Mouse (Mus musculus) layer of hippocampus, adult 11-12 months (tissue): ENCODE data around the gene Timp2.
A peak's percentile ranks its signal among the peaks of the same experiment; 100 is the strongest.
"Not testable (repeated sequence)": the region's sequence is repeated elsewhere in the genome, so short reads cannot be mapped to it uniquely, and the experiment has no call there.

Source experiments
- DNase-seq: peaks from one replicate; pipeline ENCODE4 v3.0.0; 2022; ENCODE audit warnings: low spot score

Timp2 gene

DNA sequence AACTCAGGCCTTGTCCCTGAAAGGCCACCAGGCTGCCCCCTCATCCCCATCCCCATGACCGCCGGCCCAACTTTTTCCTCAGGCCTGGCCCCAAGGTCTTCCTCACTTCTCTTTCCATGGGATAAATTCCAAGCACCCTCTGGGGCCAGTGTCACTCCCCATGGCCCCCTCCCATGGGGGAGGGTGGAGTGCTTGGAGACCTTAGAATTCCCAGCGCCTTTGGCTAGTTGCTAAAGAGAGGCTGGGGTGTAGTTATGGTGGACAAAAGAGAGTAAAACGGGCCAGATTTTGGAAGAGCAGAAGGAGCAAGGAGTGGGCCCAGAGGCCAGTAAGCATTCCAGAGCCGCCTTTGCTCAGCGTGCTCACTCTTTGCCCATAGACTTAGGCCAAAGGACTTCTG, at the start of gene Timp2:
Timp2 (minus strand) TSS at position 101 of the 400 bp plus-strand sequence.
- no peak for DNase-seq

DNA sequence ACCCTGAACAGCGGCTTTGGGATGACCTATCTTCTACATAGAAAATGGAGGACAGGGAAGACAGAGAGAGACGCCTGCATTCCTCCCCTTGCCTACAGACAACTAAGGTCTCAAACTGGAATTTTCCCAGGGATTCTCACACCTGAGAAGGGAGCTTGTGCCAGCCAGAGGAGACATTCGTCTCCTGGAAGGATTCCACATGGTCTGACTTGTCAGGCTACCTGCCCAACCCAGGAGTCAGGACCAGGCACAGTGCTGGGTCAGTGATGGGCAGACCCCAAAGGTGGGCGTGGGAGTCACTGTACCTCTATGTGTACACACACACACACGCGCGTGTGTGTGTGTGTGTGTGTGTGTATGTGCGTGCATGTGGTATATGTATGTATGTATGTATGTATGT, 49.8 kb upstream of the Timp2 start:
- DNase-seq, result no peak

GRCm38 (mm10) chr11:118403951-118404899, 48.7 kb upstream of the Timp2 start:
- no peak for DNase-seq

- DNase-seq, result no peak
These were observed 47.6 kb upstream of the Timp2 start for GRCm38 (mm10) chr11:118403183-118403582.

DNA sequence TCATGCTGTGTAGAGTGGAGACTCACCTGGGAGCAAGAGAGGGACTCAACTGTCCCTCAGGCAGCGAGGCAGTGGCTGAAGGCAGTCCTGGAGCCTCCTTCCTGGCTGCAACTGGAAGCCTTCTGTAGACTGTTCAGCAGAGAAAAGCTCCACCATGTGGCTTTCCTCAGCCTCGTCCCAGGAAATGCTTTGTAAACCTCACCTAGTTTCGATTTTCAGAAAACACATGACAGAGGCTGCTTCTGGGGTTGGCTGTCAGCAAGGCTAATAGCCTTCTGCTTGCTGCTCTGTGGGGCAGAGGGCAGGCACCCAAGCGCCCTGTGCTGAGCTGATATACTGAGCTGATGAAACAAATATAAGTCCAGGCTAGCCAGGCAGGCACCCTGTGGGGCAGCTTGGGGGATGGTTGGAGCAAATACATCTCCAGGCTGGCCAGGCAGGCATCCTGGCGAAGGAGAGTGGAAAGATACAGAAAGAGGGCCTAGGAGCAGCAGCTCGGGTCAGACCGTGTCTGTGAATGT, 46.3 kb upstream of the Timp2 start, which contains the start of gene Lgals3bp:
Lgals3bp (minus strand) TSS at position 333 of the 521 bp plus-strand sequence.
- DNase-seq, result peak; percentile 71

- DNase-seq, result no peak
These were observed 45.7 kb upstream of the Timp2 start for GRCm38 (mm10) chr11:118401195-118401594.

DNA sequence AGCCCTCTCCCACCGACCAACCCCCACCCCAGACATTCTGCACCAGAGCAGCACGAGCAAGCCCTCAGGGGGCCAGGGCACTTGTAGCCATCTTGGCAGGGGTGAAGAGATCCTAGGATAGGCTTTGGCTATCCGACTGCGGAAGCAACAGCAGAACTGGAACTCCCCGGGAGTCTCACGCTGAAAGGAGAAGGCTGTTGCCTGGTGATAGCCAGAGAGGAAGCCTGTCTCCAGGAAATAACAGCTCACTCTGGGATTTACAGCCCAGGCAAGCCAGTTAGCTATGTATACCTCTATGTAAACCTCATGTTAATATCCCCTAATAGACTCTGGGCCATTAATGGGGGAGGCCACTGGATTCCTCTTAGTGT, 45.0 kb upstream of the Timp2 start:
- no peak for DNase-seq

GRCm38 (mm10) chr11:118399891-118400565, 44.5 kb upstream of the Timp2 start:
- no peak for DNase-seq

GRCm38 (mm10) chr11:118397806-118398530, 42.4 kb upstream of the Timp2 start:
- no peak for DNase-seq

- DNase-seq, result no peak
These were observed 39.0 kb upstream of the Timp2 start for GRCm38 (mm10) chr11:118394538-118394937.

GRCm38 (mm10) chr11:118393991-118394390, 38.5 kb upstream of the Timp2 start:
- DNase-seq, result no peak

DNA sequence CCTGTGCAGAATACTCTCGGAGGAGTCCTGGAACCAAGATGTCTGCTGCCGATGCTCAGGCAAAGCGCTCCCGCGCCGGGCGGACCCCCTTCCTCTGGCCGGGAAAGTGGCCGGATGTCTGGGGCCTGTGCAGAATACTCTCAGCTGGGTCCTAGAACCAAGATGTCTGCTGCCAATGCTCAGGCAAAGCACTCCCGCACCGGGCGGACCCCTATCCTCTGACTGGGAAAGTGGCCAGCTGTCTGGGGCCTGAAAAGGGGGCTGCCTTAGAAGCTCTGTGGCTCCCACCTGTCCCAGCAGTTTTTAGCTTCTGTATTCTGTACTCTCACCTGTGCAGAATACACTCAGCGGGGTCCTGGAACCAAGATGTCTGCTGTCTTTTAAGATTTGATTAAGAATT, 32.3 kb upstream of the Timp2 start:
- not testable (repeated sequence) for DNase-seq

DNA sequence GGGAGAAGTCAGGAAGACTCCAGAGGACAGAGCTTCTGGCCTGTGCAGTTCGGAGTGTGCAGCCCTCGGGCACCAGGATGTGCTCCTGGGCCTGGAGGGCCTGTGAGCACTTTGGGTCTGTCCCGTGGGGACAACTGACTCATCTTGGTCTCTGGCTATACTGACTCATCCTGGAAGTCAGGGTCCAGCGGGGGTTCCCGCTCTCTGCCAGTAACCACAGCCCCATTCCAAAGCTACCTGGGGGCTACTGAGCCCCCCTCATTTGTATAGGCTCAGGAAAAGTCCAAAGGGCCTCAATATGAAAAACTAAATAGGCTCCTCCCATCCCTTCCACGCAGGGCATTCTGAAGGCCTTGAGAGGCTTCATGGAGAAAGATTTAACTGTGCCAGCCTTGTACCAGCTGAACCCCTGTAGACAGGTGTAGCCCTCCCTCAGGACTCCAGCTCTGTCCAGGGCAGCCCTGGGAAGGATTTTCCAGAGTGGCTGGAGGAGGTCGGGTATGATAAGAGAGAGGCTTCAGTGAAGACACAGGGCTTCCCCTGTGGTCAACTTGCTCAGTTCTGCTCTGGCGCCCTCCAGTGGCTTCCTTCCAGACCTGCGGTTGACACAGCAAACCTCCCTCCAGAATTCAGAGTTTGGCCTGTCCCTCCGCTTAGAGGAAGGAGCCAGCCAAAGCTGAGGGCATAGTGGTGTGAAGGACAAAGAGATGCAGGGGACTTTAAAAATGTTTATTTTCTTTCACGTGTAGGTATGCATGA, 23.9 kb upstream of the Timp2 start:
- peak; percentile 84 for DNase-seq

DNA sequence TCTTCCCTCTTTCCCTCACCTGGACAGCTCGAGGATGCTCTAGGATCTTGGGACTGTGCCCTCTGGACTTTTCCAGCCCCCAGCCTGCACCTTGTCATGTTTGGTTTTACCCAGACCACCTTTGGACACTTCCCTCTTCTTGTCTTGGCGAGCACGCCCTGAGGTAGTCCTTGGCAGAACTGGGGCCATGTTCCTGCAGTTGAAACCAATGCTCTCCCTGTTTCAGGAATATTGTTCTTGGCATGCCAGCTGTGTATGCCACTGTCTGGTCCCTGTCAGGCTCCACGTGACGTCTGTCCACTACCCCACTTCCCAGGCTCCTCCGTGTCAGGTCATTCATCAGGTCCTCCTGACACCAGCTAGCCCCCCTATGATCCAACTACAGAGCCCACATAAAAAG, 23.1 kb upstream of the Timp2 start:
- DNase-seq, result no peak

DNA sequence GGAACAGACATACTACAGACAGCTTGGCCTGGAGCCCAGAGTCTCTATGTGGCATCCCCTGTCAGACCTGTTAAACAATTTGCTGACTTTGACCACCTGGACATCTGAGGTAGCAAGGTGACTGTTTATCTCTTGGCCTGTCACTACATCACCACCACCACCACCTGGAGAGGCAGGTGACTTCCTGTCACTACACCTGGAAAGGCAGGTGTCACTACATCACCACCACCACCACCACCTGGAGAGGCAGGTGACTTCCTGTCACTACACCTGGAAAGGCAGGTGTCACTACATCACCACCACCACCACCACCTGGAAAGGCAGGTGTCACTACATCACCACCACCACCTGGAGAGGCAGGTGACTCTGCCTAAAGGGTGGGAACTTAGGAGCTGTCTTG, 20.8 kb upstream of the Timp2 start:
- not testable (repeated sequence) for DNase-seq

DNA sequence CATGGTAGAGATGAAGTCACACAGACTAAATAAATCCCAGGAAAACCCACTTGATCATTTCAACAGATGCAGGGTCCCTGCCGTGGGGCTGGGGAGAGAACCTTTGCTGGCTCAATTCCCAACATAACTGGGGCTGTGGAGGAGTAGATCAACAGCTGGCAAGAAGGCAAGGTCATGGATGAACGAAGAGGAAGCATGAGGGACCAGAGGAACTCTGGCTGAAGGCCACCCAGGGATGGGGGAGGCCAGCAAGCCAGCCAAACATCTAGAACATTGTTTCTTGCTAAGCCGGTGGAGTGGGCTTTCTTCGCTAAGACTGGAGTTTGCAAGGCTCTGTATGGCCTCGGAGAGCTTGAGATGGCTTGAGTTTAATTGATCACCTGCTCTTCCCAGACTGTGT, 20.3 kb upstream of the Timp2 start:
- DNase-seq, result no peak

DNA sequence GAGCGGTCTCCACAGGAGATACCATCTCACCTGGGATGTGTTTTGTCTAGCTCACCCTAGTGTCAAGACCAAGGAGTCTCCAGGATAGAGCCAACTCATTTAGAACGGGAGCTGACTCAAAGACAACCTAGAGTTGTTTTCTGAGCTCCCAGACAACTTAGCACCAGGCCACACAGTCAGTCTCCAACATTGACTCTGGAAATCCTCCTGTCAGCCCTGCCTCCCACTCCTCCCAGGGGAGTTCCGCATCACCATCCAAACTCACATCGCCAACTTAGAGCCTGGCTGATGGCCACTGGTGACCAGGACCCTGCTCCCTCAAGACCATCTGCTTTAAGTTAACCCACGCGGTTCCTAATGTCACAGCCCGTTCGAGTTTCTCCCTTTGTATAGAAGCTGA, 19.9 kb upstream of the Timp2 start:
- no peak for DNase-seq

- no peak for DNase-seq
These were observed 19.5 kb upstream of the Timp2 start for GRCm38 (mm10) chr11:118375006-118375405.

DNA sequence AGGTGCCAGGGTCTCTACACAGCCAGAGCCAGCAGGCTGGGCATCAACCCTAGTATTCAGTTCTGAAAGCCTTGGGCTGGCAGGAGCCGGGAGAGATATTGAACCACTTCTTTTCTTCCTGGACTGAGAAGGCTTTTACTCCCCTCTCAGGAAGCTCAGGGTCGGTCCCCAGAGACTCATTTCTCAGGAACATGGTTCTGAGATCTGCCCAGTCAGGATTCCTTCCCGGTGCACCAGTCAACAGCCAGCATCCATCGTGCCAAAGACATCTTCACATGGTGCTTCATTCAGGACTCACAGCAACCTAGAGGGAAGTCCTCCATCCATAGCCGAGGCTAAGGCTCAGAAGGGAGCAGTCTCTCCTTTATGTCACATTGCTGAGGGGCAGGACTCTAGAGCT, 19.0 kb upstream of the Timp2 start:
- DNase-seq, result no peak

- DNase-seq, result no peak
These were observed 17.1 kb upstream of the Timp2 start for GRCm38 (mm10) chr11:118372641-118373040.

DNA sequence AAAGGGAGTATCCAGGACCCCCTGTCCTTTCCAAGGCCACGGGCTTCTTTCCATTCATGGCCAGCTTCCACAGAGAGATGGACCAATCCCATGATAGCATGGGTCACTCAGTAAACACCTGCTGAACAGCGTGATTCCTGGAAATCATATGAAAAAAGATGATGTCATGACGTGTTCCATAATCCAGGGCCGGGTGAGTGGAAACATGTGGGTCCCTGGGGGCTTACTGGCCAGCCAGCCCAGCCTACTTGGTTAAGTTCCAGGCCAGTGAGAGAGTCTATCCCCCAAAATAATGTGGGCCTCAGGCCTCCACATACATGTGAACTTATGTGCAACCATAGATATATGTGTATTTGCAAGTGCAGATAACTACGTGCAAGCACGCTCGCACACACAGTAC, 16.3 kb upstream of the Timp2 start:
- no peak for DNase-seq

DNA sequence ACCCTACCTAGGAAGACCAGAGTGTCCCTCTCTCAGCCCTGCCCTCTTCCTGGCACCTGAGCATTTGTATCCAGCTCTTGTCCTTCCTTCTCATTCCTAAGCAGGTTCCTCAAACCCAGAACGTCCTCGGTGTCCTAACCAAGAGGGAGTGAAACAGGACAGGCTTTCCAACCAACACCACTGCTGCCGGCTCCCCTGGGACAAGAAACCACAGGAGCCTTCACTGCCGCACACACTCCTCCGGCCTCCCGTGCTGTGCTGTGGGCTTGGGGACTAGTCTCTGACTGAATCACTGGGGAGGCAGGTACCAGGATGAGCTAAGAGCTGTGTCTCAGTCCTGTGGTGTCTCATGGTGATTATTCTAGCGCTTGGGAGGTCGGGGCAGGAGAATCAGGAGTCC, 14.1 kb upstream of the Timp2 start:
- DNase-seq, result no peak
